Mouse (Mus musculus) natural killer cell, adult 2 months (primary cell): Measurements from ENCODE around the gene Lrp8.
A peak's percentile ranks its signal among the peaks of the same experiment; 100 is the strongest.

Experiments
- DNase-seq, 2 experiments: peaks; one replicate each; pipeline ENCODE4 v3.0.0; 2022; ENCODE audit warnings: low spot score in 2 of 2

Gene Lrp8

GRCm38 (mm10) chr4:107802185-107802449, at the start of gene Lrp8:
Gene Lrp8 (plus strand): TSS chr4:107802261.
- DNase-seq: peak in 1 of 2 experiments; percentile 33

GRCm38 (mm10) chr4:107756222-107756621, 45.8 kb upstream of the Lrp8 start:
- no peak for DNase-seq

- no peak for DNase-seq
Observed at GRCm38 (mm10) chr4:107757487-107758470, 44.3 kb upstream of the Lrp8 start.

GRCm38 (mm10) chr4:107758938-107759337, 43.1 kb upstream of the Lrp8 start:
- DNase-seq: no peak

- DNase-seq: no peak
Observed at GRCm38 (mm10) chr4:107763001-107763400, 39.1 kb upstream of the Lrp8 start.

- no peak for DNase-seq
Observed at GRCm38 (mm10) chr4:107763598-107763997, 38.5 kb upstream of the Lrp8 start.

- no peak for DNase-seq
Observed at GRCm38 (mm10) chr4:107765196-107765813, 36.8 kb upstream of the Lrp8 start.

GRCm38 (mm10) chr4:107766182-107766581, 35.9 kb upstream of the Lrp8 start:
- DNase-seq: no peak

GRCm38 (mm10) chr4:107772122-107772825, 29.8 kb upstream of the Lrp8 start:
- DNase-seq: no peak

- no peak for DNase-seq
Observed at GRCm38 (mm10) chr4:107774868-107775267, 27.2 kb upstream of the Lrp8 start.

- DNase-seq: no peak
Observed at GRCm38 (mm10) chr4:107775672-107776071, 26.4 kb upstream of the Lrp8 start.

GRCm38 (mm10) chr4:107776990-107777673, 24.9 kb upstream of the Lrp8 start:
- peak in 1 of 2 experiments; percentile 17 for DNase-seq

GRCm38 (mm10) chr4:107783541-107783940, 18.5 kb upstream of the Lrp8 start:
- no peak for DNase-seq

- DNase-seq: no peak
Observed at GRCm38 (mm10) chr4:107788841-107789240, 13.2 kb upstream of the Lrp8 start.

- no peak for DNase-seq
Observed at GRCm38 (mm10) chr4:107800801-107801200, 1.3 kb upstream of the Lrp8 start.

- DNase-seq: peak in 1 of 2 experiments; percentile 12
Observed at GRCm38 (mm10) chr4:107801366-107802184, 486 bp upstream of the Lrp8 start.

- peak in 1 of 2 experiments; percentile 10 for DNase-seq
Observed at GRCm38 (mm10) chr4:107802450-107803331, 630 bp downstream of the Lrp8 start.

- DNase-seq: peak; percentile 53 to 70
Observed at GRCm38 (mm10) chr4:107803351-107804106, 1.5 kb downstream of the Lrp8 start.

GRCm38 (mm10) chr4:107805491-107805890, 3.4 kb downstream of the Lrp8 start:
- DNase-seq: no peak
